Mouse (Mus musculus) urinary bladder, adult 2 months (tissue): ENCODE measurements around the gene Srsy. TPM values are rescaled to one million over a fixed set of nuclear protein-coding genes. Genes with fewer than 3 reads are reported as not detected.
"Not testable (repeated sequence)": the region's sequence is repeated elsewhere in the genome, so short reads cannot be mapped to it uniquely, and the experiment has no call there.

Source experiments
- DNase-seq: peaks from one replicate; pipeline ENCODE4 v3.0.0; 2022; ENCODE audit warnings: low spot score
- polyA plus RNA-seq: library from polyadenylated mRNA; depleted of rRNA; stranded (reverse); fragments of >200 nt; gene quantifications from 2 replicates; pipeline ENCODE4 v1.2.3, GENCODE M21; 2012; rRNA removed

Gene Srsy
- polyA plus RNA-seq, result not detected in 2 replicates

GRCm38 (mm10) chrY:17937230-17937629 is at the start of gene Srsy:
TSS of gene Srsy (minus strand) at chrY:17937330.
- not testable (repeated sequence) for DNase-seq

Other genes with a start within 250 kb of the Srsy start
- not detected in 2 replicates for gene Gm21904, start 91.1 kb downstream of the Srsy start, polyA plus RNA-seq
- gene Gm20772, start 62.6 kb downstream of the Srsy start, polyA plus RNA-seq, result not detected in 2 replicates
- not detected in 2 replicates for gene Gm20831, start 62.6 kb downstream of the Srsy start, polyA plus RNA-seq
- gene Gm21764, start 124.5 kb upstream of the Srsy start, polyA plus RNA-seq, result not detected in 2 replicates
- gene Ssty1, start 151.8 kb upstream of the Srsy start, polyA plus RNA-seq, result not detected in 2 replicates